Mouse (Mus musculus) lung, adult 2 months (tissue): Measurements from ENCODE around the gene Rnf115.

Experiments
- CTCF ChIP-seq: fragments of 200-500 bp; IDR thresholded peaks from 2 replicates; pipeline ENCODE4 v1.5.1; 2011; ENCODE audit warnings: mild to moderate bottlenecking, low read length, control low read depth; ENCODE audit not compliant: insufficient read depth
- POLR2A ChIP-seq: fragments of 200-500 bp; IDR thresholded peaks from 2 replicates; pipeline ENCODE4 v1.6.1; 2011; ENCODE audit warnings: low read depth, mild to moderate bottlenecking, control low read depth, low read length, borderline replicate concordance; ENCODE audit errors: extremely low read depth

DNA sequence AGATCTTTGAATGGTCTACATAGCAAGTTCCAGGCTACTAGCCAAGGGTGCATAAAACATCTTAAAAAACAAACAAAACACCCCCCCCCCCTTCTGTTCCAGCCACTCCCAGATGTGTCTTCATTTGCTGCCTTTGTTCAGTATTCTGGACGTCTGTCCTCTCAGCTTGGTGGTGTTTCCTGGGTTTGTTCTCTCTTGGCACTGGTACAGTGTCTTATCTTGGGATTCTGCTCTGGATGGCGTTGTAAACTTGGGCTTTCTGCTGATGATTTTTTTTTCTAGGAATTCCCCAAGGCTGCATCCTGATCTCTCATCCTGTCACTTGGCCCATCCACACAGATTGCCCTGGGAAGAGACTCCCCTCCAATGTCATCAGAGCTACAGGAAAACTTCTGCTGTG is 109.0 kb downstream of the Rnf115 start:
- TF ChIP-seq CTCF (no peak), POLR2A (no peak)
